Comparison of ENCODE assay signal across 20 mouse cellular contexts in the genomic region with DNA sequence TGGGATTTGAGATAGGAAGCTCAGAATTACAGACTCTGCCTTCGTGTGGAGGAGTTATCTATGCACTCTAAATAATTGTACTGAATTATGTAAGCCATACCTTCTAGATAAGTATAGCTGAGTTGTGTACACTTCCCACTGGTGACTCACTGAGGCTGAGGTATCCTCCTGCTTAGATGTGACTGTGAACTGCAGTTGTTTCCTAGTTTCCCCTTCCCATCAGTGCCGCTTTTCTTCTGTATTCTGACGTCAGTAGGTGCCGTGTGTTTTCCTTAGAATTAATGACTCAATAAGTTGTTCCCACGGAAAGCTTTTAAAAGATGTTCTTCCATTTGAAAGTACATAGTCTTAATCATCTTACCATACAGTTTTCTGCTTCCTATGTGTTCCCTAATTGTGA.
"Had no signal": no experiment of that assay in that cellular context is flagged by ENCODE, and none has a peak within 500 bp of the region (broad histone marks: within the 10 kb centered on the region; RNA-seq: fewer than 3 reads in every experiment).

No protein-coding gene starts in this region.

- H3K9ac ChIP-seq: liver, embryonic 14.5 days; lung, embryonic 14.5 days; neural tube, embryonic 13.5 days; neural tube, embryonic 15.5 days had no signal

- H3K27me3 ChIP-seq: megakaryocyte, embryonic 14.5 days; neural tube, embryonic 13.5 days; neural tube, embryonic 15.5 days had no signal

- H3K27ac ChIP-seq: liver, embryonic 14.5 days; macrophage; neural tube, embryonic 13.5 days; neural tube, embryonic 15.5 days had no signal

- H3K9me3 ChIP-seq: megakaryocyte, embryonic 14.5 days; neural tube, embryonic 13.5 days had no signal

- H3K4me1 ChIP-seq: neural tube, embryonic 13.5 days; neural tube, embryonic 15.5 days had no signal

- H3K36me3 ChIP-seq: neural tube, embryonic 13.5 days; neural tube, embryonic 15.5 days had no signal

- DNase-seq: lung, adult 18-20 months; lung, embryonic 14.5 days; lung, postnatal 14 days; lung, postnatal 36 days; midbrain, embryonic 14.5 days; retina, postnatal 1 day; right cerebral cortex, postnatal 14 days; right cerebral cortex, postnatal 4 days; spleen, adult 18-20 months; thymus, adult 18-20 months; thymus, postnatal 14 days; thymus, postnatal 36 days had no signal

- H3K4me3 ChIP-seq: megakaryocyte, embryonic 14.5 days; myocyte; neural tube, embryonic 13.5 days; neural tube, embryonic 15.5 days had no signal

- H3K4me2 ChIP-seq: lung, embryonic 14.5 days; midbrain, embryonic 11.5 days; neural tube, embryonic 13.5 days; neural tube, embryonic 15.5 days had no signal

- ATAC-seq: midbrain, embryonic 16.5 days had no signal
